Mouse (Mus musculus) spleen, adult 2 months (tissue): ENCODE data around the gene Chsy1.

ENCODE experiments used
- CTCF ChIP-seq: fragments of 200-500 bp; IDR thresholded peaks from 2 replicates; pipeline ENCODE4 v1.5.1; 2011; ENCODE audit warnings: mild to moderate bottlenecking, inconsistent platforms; ENCODE audit not compliant: insufficient read depth, insufficient read length, insufficient replicate concordance; ENCODE audit errors: extremely low read depth
- POLR2A ChIP-seq: fragments of 200-500 bp; IDR thresholded peaks from 2 replicates; pipeline ENCODE4 v1.6.1; 2011; ENCODE audit warnings: low read depth, low read length, inconsistent platforms

GRCm38 (mm10) chr7:66147156-66147555 is 37.8 kb downstream of the Chsy1 start:
- no peak for TF ChIP-seq CTCF
- no peak for TF ChIP-seq POLR2A
